Mouse (Mus musculus) brain, adult 2 months (tissue): ENCODE data around the gene Htr3a.
A peak's percentile ranks its signal among the peaks of the same experiment; 100 is the strongest.

Experiments used
- DNase-seq: peaks from one replicate; pipeline ENCODE4 v3.0.0; 2011; ENCODE audit warnings: low read depth, low spot score

Gene Htr3a

GRCm38 (mm10) chr9:48910885-48911537 lies at the start of gene Htr3a:
Htr3a (minus strand) TSS chr9:48911099.
- DNase-seq = peak; percentile 87

DNA sequence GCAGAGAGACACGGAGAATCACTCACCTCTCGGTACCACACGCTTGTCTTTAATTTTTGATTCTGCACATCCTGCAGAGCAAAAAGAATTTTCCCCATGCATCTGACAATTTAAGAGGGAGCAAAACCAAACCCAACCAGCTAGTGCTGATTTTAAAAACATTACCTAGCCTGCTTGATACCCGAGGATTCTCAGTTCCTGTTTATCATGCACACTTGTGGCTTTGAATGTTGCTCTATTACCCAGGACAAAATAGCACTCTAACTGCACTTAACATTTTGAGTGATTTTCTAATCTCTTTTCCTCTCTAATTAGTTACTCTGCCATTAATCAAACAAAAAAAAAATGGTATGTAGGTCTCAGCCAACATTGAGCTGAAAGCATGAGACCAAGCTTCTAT lies 36.7 kb upstream of the Htr3a start:
- no peak for DNase-seq

DNA sequence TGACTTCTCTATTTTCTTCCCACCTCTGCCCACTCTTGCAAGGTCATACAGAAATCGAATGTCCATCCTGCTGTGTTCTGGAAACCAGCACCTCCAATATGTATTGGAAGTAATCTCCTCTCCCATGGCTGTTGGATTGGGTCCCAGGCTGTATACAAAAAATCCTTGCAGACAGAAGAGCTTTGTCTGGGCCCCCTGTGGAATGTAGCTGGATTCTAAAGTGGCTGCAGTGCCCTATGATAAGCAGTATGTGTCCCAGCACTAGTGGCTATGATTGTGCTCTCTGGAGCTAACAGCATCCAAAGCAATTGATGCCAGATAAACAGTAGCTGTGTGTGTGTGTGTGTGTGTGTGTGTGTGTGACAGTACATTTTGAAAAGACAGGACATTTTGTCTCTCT lies 31.4 kb upstream of the Htr3a start:
- no peak for DNase-seq

DNA sequence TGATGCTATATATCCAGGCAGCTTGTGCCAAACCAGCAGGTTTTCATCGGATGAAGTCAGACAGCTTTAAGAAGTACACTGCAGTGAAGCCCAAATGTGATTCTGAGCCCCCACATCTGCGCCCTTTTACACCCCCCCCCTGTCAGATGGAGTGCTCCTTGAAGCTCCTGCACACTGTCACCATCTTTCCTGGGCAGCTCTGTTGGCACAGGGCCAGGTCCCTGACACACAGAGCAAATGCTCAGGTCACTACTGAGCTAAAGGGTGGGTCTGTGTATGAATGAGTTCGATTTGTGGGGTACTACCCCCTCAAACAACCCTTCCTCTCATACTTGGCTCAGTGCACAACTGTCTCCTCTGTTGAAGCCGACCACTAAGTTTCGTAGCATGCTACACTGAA lies 18.5 kb upstream of the Htr3a start:
- DNase-seq = no peak

GRCm38 (mm10) chr9:48928781-48929180 lies 17.9 kb upstream of the Htr3a start:
- DNase-seq = peak; percentile 20

DNA sequence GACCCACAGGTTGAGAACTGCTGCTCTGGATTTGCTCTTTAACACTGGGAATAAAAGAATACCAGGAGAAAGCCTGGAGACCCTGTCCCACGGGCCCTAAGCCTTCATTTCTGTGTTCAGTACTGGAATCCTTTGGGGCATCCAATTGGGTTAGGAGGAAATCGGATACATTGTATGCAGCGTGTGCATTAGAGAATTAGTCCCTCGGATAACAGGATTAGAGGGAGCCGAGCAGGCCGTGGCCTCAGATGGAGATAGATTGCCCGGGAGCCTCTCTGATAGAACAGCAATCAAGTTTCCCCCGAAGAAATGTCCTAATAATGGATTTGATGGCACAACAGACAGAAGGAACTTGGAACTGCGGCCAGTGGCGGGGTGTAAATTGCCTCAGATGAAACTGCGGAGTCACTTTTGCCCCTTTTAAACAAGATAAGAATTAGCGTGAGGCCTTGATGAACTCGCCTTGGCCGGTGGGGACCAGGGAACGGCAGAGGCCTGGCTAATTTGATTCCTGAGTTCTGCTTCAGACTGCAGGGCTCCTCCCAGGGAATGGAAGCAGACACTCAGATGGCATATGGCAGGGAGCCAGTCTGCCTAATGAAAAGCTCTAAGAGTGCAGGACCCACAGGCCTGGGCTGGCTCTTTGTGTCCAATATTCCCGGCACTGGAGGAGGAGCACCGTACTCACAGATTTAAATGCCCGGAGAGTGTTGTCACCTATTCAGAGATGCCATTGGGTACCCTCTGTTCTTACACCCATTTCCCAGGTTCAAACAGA lies 5.3 kb upstream of the Htr3a start:
- no peak for DNase-seq

GRCm38 (mm10) chr9:48904421-48904820 lies 6.5 kb downstream of the Htr3a start:
- no peak for DNase-seq

DNA sequence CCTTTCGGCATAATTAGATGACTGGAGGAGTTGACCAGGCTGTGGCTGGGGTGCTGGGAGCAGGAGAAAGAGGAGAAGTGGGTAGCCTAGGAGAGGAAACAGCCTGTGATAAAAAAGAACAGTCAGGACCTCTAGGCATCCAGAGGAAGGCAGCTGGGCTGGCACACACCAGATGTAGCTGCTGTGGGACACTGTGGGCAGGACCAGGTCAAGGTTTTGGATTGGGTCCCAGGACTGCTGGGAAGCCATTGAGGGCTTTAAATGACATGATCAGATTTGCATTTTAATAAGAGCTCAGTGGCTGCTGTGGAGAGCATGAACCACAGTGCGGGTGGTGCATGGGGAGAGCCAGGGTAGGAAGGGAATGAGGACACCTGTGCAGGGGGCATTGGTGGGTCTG lies 7.1 kb downstream of the Htr3a start:
- DNase-seq = no peak

DNA sequence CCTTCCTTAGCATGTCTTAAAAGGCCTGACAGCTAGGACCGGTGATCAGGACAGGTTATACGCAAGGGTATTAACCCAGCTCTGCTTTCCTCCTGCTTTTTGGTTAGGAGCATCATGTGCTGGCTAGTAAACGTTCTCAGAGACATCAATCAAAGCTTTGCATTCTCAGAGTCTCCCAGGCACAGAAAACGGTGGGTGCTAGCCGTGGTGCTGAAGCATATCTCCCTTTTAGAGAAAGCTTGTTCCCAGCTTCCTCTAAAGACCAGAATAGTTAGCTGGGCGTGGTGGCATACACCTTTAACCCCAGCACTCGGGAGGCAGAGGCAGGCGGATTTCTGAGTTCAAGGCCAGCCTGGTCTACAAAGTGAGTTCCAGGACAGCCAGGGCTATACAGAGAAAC lies 12.3 kb downstream of the Htr3a start:
- no peak for DNase-seq

GRCm38 (mm10) chr9:48895819-48896536 lies 14.9 kb downstream of the Htr3a start:
- peak; percentile 35 for DNase-seq

DNA sequence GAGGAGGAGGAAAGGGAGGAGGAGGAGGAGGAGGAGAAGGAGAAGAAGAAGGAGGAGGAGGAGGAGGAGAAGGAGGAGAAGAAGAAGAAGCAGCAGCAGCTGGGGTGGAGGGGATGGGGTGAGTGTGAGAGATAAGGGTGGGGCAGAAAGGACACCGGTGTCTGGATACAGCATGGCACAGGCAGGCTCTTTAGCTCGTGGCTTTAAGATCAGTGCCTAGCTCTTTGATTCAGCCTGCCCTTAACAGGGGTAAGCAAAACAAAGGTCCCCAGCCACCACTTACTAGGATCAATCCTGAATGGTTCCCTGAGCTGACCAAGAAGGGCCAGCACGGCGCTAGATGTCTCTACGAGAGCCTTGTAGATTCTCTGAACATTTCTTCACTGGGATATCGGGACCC lies 16.1 kb downstream of the Htr3a start:
- no peak for DNase-seq

DNA sequence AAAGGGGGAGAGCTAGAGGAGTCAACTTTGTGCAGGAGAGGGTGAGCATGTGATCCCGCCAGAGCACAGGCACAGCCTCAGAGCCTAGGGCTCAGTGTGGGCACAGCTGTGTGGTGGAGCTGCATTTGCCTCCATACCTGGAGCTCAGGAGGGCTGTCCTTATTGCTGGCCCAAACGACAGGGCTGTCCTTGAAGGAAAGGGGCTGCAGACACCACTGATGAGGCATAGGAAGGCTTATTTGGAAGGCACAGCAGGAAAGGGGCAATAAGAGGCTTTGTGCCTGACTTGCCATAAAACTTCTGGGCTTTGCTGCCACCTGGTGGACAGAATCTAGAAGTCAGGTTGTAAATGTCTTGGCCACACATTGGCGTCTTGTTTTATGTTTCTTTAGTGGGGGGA lies 16.9 kb downstream of the Htr3a start:
- peak; percentile 88 for DNase-seq

GRCm38 (mm10) chr9:48889093-48889492 lies 21.8 kb downstream of the Htr3a start:
- no peak for DNase-seq

GRCm38 (mm10) chr9:48872896-48873295 lies 38.0 kb downstream of the Htr3a start:
- DNase-seq = peak; percentile 57

DNA sequence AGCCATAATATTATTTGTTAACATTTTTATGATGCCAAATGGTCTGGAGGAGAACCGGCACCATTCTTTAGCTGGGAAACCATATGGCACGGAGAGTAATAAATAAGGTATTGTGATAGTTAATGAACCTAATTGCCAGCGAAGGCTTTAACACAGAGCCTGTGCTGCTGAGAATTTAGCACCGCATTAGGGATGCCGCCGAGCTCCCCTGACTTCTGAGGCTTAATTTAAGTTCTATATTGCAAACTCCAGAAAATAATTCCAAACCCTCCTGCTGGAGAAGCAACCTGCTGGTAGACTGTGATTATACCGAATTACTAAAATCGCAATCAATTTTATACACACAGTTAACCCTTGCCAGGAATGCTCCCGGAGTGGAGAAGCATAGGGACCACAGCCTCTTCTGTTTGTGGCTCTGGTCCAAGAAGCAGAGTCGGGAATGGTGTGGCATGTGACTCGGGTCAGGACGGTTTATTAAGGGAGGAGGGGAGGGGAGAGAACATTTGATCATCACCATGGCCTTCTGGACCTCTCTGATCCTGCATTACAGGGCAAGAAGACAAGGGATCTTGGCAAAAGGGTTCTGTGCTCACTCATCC lies 44.3 kb downstream of the Htr3a start:
- no peak for DNase-seq

DNA sequence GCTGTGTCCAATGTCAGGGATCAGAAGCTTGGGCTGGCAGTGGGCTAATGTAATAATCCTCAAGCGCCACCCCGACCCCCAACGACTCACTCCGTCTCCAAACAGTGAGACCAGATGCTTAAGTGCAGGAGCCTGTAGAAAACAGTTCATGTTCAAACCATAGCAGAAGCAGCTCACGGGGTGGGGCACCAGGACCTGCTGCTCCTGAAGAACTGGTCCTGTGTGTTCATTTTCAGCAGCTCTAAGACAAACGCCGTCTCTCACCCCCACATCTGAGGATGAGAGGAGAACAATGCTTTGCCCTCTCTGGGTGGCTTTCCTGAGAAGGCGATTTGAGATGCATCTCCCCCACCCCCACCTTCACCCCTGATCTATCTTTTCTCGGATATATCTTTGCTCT lies 45.7 kb downstream of the Htr3a start:
- DNase-seq = no peak

DNA sequence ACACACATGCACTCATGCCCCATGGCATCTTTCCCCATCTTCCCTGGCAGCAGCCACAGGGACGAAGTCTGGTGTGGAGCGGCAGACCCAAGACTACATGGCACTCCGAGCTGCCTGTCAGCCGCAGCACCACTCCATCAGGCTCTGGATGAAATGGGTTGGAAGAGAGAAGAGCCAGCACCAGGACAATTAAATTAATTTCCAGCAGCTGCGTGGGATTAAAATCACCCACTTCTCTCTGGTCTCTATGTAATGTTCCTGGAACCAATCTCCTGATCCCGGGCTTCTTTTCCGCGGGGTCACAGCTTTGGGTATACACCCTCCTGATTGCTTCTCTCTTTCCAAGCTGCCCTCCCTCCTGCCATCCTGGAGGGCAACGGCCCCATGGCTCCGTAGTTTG lies 49.4 kb downstream of the Htr3a start:
- no peak for DNase-seq

GRCm38 (mm10) chr9:48860526-48860845 lies 50.4 kb downstream of the Htr3a start:
- peak; percentile 82 for DNase-seq

DNA sequence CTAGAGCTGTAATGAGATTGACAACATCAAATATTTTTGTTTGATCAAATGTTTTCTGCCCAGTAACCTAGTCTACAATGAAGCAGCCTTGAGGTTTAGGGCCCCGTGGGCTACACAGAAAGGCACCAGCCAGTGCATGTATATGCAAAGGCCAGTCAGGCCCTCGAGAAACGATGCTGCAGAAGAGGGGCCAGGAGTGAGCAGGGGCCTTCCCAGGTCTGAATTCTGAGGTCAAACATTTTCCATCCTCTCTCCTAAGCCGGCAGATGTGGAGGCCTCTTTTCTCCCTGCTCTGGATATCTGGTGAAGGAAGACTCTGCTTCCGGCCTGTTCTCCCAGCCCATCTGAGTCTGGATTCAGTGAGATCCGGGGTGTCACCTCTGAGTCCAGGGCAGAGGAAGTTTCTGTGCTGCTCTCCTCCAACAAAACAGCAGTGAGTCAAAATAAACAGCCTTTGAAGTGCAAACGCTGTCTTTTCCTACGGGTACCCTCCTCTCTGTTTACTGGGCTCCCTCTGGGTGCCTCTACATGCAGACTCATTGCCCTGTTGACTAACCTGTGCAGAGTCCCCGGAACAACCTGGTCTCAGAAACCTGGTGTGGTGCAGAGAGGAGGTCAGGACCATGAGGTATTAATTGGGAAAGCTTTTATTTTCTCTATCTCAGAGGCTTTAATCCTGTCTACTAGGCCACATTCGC lies 50.9 kb downstream of the Htr3a start:
- DNase-seq = no peak

GRCm38 (mm10) chr9:48857944-48858343 lies 53.0 kb downstream of the Htr3a start:
- no peak for DNase-seq

DNA sequence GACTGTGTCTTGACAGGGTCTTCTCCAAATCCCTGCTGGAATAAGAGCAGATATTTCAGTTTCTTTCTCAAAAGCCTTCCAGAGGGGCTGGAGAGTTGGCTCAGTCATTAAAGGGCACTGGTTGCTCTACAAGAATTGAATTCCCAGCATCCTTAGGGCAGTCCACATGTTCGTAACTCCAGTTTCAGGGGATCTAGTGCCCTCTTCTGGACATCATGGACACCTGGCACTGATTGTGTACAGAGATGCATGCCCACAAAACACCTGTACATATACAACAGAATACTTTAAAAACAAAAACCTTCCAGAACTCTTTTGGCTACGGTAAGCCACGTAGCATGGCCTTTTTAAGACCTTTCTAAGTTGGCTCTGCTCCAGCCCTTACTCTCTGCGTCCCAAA lies 54.7 kb downstream of the Htr3a start:
- DNase-seq = no peak

DNA sequence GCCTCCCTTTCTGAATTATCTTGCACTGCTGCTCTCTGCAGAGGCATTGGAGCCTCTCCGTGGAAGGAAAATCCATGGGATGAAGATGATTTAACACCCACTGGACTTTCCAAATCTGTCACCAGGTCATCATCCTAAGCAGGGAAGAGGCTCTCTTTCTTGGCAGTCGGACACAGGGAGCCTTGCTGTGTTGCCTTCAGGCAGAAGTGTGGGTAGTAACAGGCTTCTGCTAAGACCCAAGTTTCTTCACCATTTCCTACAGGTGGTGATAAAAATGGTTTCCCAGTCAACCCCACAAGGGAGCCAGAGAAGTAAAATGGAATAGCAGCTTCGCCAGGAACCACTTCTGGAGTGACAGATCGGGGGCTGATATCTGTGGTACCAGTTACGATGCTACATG lies 61.4 kb downstream of the Htr3a start:
- DNase-seq = no peak
